Mouse (Mus musculus): ENCODE measurements around the gene Zdhhc11. TPM values are rescaled to one million over a fixed set of nuclear protein-coding genes. Genes with fewer than 3 reads are reported as not detected.
"Not testable (repeated sequence)": the region's sequence is repeated elsewhere in the genome, so short reads cannot be mapped to it uniquely, and the experiment has no call there.

Gene Zdhhc11
- polyA plus RNA-seq, 1 experiment from 2014 or later, result not detected

DNA sequence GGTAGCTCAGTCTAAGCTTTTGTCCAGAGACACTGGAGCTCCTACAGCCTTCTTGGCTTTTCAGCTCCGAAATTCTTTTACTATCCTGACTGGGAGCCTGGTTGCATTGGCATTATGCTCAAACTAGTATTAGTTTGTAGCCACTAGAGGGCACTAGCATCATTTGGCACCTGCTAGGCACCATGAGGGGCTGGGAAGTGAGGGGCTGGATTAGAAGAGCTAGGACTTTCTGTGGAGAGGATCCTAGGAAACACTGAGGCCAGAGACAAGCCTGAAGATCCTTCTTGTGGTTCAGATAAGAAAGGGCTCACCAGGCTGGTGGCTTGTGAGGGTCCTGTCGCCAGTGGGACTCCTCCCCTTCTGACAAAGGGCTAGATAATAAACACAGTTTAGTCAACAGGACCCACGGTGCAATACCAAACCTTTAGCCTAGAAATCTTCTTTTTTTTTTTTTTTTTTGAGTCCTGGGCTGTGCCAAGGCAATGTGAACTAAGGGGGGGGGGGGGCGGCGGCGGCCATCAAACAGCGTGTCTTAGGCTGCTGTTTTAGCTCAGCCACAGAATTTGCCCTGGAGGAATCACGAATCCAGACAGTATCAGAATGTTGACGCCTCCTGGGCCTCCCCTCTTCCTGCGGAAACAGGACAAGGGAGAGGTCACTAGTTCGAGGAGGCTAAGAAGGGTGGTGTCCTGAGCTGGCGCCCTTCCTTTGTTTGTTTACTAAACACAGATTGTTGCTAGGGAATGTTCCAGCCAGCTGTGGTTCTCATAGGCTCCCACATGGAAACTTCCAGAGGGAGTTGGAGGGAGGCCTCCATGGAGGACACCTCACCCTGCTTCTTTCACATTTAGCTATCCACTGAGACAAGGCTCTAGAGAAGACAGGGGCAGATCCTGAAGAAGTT is 7.1 kb downstream of the Zdhhc11 start:
- no peaks in the 10 kb centered on the region for H3K36me3 ChIP-seq (replicated peaks)
- H3K9me3 ChIP-seq, result no peaks in the 10 kb centered on the region
- no peaks in the 10 kb centered on the region for H3K27me3 ChIP-seq (ENCODE audit: poor library complexity, severe bottlenecking)
- H3K27ac ChIP-seq, result no peak overlapping the region
- DNase-seq (ENCODE audit: extremely low spot score, low spot score), result peak; percentile 59
- H3K4me3 ChIP-seq, result no peak overlapping the region
- H3K4me1 ChIP-seq, result 0 out of 2 replicates have a peak, but pooled peaks cover 4% of the 10 kb centered on the region
- WGBS, result 43% methylated on average over 12 of the region's 12 CpGs

DNA sequence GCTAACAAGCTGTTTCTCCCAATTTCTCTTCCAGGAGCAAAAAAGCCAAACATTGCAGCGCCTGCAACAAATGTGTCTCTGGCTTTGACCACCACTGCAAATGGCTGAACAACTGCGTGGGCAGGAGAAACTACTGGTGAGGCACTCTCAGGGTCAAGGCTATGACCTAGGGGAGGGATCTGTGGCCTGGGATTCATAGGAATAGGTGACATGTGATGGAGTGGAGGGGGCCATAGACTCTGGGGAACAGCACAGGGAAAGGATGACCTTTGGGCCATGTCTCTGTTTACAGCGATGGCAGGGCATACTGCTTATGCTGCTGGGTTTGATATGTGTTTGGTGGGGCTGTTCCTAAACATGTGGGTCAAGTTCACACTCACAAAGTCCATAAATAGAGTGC is 10.9 kb downstream of the Zdhhc11 start:
- no peak for DNase-seq (ENCODE audit: extremely low spot score, low spot score)
- H3K9me3 ChIP-seq, result no peaks in the 10 kb centered on the region
- 87% methylated on average over 3 of the region's 3 CpGs for WGBS
- no peaks in the 10 kb centered on the region for H3K27me3 ChIP-seq (ENCODE audit: poor library complexity, severe bottlenecking)
- H3K4me1 ChIP-seq, result 0 out of 2 replicates have a peak, but pooled peaks cover 4% of the 10 kb centered on the region
- H3K36me3 ChIP-seq (replicated peaks), result no peaks in the 10 kb centered on the region
- H3K27ac ChIP-seq, result no peak overlapping the region
- no peak overlapping the region for H3K4me3 ChIP-seq

DNA sequence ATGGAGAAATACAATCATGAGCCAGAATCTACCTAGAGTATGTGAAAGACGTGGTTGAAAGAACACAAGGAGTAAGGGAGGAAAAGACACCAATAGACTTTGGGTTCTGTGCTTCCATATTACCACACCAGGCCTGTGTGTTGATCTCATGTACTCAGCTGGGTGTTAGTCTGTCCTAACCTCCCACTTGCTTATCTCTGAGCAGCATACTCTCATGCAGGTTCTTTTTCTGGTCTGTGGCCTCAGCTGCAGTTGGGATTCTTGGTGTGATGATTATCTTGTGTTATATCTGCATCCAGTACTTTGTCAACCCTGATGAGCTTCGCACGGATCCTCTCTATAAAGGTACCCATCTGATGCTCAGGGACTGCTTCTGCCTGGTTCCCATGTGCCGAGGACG is 13.3 kb downstream of the Zdhhc11 start:
- Histone ChIP-seq H3K27me3 (ENCODE audit: poor library complexity, severe bottlenecking) (no peaks in the 10 kb centered on the region), H3K9me3 (no peaks in the 10 kb centered on the region), H3K27ac (no peak overlapping the region), H3K4me3 (no peak overlapping the region), H3K36me3 (replicated peaks) (no peaks in the 10 kb centered on the region), H3K4me1 (no peaks in the 10 kb centered on the region)
- no peak for DNase-seq (ENCODE audit: extremely low spot score, low spot score)
- 92% methylated on average over 5 of the region's 5 CpGs for WGBS

DNA sequence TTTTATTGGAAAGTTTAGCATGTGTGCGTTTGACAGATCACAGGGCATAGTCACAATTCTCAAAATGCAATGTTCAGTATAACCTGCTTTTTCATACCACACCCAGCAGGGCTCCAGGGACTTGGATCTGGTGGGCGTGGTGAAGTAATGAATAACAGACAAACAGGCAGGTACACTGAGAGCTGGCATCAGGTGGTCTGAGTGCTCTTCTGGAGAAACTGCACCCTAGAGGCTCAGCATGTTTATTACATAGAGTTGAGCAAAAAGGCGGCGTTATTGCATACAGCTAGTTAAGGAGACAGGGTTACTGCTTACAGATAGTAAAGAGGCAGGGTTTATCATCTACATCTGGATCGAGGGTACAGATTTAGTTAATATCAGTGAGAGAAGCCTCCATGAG is 26.7 kb downstream of the Zdhhc11 start:
- H3K27me3 ChIP-seq (ENCODE audit: poor library complexity, severe bottlenecking), result no peaks in the 10 kb centered on the region
- H3K27ac ChIP-seq, result no peak overlapping the region
- DNase-seq (ENCODE audit: extremely low spot score, low spot score), result no peak
- WGBS, result 83% methylated on average over 5 of the region's 5 CpGs
- H3K4me3 ChIP-seq, result no peak overlapping the region
- H3K4me1 ChIP-seq, result no peaks in the 10 kb centered on the region
- no peaks in the 10 kb centered on the region for H3K36me3 ChIP-seq (replicated peaks)
- no peaks in the 10 kb centered on the region for H3K9me3 ChIP-seq

DNA sequence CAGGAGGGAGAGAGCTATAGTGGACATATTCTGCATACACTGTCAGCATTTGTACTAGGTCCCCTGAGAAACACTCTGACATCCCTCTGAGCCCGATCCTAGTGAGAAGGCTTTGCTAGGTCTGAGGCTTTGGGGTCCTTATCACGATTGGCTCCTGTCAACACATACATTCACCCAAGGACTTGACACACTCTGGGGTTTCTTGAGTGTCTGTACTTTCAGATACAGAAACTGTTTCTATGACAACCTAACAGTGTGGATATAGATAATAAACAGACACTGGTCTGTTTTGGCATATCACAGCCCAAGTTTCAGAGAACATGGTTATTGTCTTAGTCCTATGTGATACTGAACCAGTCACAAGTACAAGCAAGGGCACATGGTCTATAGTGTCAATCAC is 27.1 kb downstream of the Zdhhc11 start:
- Histone ChIP-seq H3K9me3 (no peaks in the 10 kb centered on the region), H3K27ac (no peak overlapping the region), H3K4me3 (no peak overlapping the region), H3K36me3 (replicated peaks) (no peaks in the 10 kb centered on the region), H3K27me3 (ENCODE audit: poor library complexity, severe bottlenecking) (no peaks in the 10 kb centered on the region), H3K4me1 (no peaks in the 10 kb centered on the region)
- WGBS, result 92% methylated on average over 2 of the region's 2 CpGs
- DNase-seq (ENCODE audit: extremely low spot score, low spot score), result no peak

GRCm38 (mm10) chr13:73991267-73991666 is 27.6 kb downstream of the Zdhhc11 start:
- Histone ChIP-seq H3K9me3 (no peaks in the 10 kb centered on the region), H3K4me3 (no peak overlapping the region), H3K36me3 (replicated peaks) (no peaks in the 10 kb centered on the region), H3K4me1 (no peaks in the 10 kb centered on the region), H3K27me3 (ENCODE audit: poor library complexity, severe bottlenecking) (no peaks in the 10 kb centered on the region), H3K27ac (no peak overlapping the region)
- WGBS, result 87% methylated on average over 5 of the region's 5 CpGs
- DNase-seq (ENCODE audit: extremely low spot score, low spot score), result no peak

GRCm38 (mm10) chr13:73996456-73996855 is 32.8 kb downstream of the Zdhhc11 start:
- DNase-seq (ENCODE audit: extremely low spot score, low spot score), result no peak
- no peaks in the 10 kb centered on the region for H3K9me3 ChIP-seq
- no peaks in the 10 kb centered on the region for H3K36me3 ChIP-seq (replicated peaks)
- H3K4me3 ChIP-seq, result no peak overlapping the region
- no peaks in the 10 kb centered on the region for H3K27me3 ChIP-seq (ENCODE audit: poor library complexity, severe bottlenecking)
- no peaks in the 10 kb centered on the region for H3K4me1 ChIP-seq
- no peak overlapping the region for H3K27ac ChIP-seq
- 89% methylated on average over 4 of the region's 4 CpGs for WGBS

DNA sequence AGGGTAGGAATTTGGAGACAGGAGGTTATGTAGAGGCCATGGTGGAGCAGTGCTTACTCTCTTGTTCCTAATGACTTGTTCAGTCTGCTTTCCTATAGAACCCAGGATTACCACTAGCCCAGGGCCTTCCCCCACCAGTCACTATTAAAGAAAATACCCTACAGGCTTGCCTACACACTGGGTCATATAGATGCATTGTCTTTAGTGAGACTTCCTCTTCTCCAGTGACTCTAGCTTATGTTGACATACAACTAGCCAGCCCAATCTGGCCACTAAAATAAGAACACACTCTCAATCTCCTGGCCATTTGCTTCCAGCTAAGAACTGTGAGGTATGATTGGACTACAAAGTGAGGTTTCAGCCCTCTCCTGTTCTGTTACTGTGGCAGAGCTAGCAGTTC is 36.9 kb downstream of the Zdhhc11 start:
- Histone ChIP-seq H3K4me3 (no peak overlapping the region), H3K36me3 (replicated peaks) (no peaks in the 10 kb centered on the region), H3K4me1 (no peaks in the 10 kb centered on the region), H3K27ac (no peak overlapping the region), H3K9me3 (no peaks in the 10 kb centered on the region), H3K27me3 (ENCODE audit: poor library complexity, severe bottlenecking) (no peaks in the 10 kb centered on the region)
- no peak for DNase-seq (ENCODE audit: extremely low spot score, low spot score)

DNA sequence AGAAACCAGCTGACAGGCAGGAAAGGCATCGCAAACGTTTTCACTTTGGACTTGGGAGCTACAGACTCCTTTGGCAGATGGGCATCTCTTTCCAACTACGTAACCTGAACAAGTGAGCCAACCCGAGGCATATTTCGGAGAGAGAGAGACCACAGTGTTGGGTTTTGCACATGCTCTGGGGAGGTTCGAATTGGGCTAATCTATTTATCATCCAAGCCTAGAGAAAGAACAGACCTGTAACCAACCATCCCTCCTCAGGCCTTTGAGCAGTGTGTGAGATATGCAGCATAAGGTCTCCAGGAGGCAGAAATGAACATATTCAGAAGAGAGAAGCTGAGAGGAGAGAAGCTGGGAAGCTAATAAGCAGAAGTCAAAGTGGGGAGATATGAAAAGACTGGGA is 37.3 kb downstream of the Zdhhc11 start:
- H3K9me3 ChIP-seq, result no peaks in the 10 kb centered on the region
- H3K4me1 ChIP-seq, result no peaks in the 10 kb centered on the region
- H3K36me3 ChIP-seq (replicated peaks), result no peaks in the 10 kb centered on the region
- 85% methylated on average over 6 of the region's 6 CpGs for WGBS
- H3K4me3 ChIP-seq, result no peak overlapping the region
- no peak overlapping the region for H3K27ac ChIP-seq
- no peaks in the 10 kb centered on the region for H3K27me3 ChIP-seq (ENCODE audit: poor library complexity, severe bottlenecking)
- no peak for DNase-seq (ENCODE audit: extremely low spot score, low spot score)

- Histone ChIP-seq H3K4me3 (no peak overlapping the region), H3K27me3 (ENCODE audit: poor library complexity, severe bottlenecking) (no peaks in the 10 kb centered on the region), H3K27ac (no peak overlapping the region), H3K4me1 (no peaks in the 10 kb centered on the region), H3K36me3 (replicated peaks) (no peaks in the 10 kb centered on the region), H3K9me3 (no peaks in the 10 kb centered on the region)
- WGBS, result 79% methylated on average over 4 of the region's 4 CpGs
- DNase-seq (ENCODE audit: extremely low spot score, low spot score), result no peak
Observed at GRCm38 (mm10) chr13:74001492-74001891, 37.8 kb downstream of the Zdhhc11 start.

- not testable (repeated sequence) for H3K27ac ChIP-seq; DNase-seq (ENCODE audit: extremely low spot score, low spot score); H3K9me3 ChIP-seq; H3K4me3 ChIP-seq; H3K36me3 ChIP-seq (replicated peaks)
- Histone ChIP-seq H3K27me3 (ENCODE audit: poor library complexity, severe bottlenecking) (peaks cover 49% of the 10 kb centered on the region), H3K4me1 (peaks cover 25% of the 10 kb centered on the region)
- 88% methylated on average over 4 of the region's 4 CpGs for WGBS
Observed at GRCm38 (mm10) chr13:74006881-74007280, 43.2 kb downstream of the Zdhhc11 start.

DNA sequence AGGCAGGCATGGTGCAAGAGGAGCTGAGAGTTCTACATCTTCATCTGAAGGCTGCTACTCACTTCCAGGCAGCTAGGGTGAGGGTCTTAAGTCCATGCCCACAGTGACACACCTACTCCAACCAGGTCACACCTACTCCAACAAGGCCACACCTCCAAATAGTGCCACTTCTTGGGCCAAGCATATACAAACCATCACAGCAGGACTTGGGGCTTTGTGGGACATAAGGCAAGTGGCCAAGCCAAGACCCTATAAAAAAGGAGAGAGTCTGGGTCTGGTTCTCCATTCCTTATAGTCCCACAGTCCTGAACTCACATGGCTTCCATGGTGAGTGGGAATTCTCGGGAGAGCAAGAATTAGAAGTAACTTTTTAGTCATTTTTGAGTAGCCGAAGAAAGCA is 44.6 kb downstream of the Zdhhc11 start:
- Histone ChIP-seq H3K4me1 (peaks cover 25% of the 10 kb centered on the region), H3K27me3 (ENCODE audit: poor library complexity, severe bottlenecking) (peaks cover 58% of the 10 kb centered on the region)
- H3K9me3 ChIP-seq; H3K27ac ChIP-seq; DNase-seq (ENCODE audit: extremely low spot score, low spot score); H3K4me3 ChIP-seq; H3K36me3 ChIP-seq (replicated peaks): not testable (repeated sequence)
- WGBS, result 85% methylated on average over 2 of the region's 2 CpGs

DNA sequence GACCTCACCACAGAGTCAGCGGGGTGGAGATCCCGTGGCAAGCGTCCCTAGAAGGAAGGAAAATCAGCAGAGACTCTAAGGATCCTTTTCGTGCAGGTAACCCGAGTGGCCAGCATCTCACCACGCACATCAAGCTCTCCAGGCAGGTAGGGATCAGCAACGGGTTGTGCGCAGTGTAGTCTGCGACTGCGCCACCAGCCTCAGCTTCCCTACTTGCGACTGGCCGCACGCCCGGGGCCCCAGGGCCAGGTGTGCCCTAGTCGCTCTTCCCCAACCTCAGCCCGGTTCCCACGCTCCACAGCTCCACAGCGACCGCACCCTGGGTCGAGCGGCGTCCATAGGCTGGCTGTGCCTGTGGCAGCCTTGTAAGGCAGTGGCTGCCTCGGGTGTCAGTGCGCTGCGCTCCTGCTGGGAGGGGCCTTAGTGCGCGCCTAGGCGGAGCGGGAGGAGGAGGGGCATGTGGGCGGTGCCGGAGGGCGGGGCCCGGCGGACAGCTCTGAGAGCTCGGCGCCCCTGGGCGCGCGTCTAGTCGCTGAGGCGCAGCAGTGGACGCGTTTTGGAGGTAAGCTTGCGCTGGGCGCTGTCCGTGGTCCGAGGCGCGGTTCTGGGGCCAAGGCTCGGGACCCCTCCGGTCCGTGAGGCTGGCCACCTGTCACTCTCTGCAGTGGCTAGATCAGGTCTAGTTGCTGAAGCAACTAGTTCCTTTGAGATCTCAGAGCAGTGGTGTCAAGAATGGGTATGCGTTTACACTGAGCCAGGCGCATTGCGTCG is 45.5 kb downstream of the Zdhhc11 start, which contains the start of gene Tppp:
Tppp (plus strand) TSS at position 460 of the 771 bp plus-strand sequence.
- peaks cover 25% of the 10 kb centered on the region for H3K4me1 ChIP-seq
- H3K27me3 ChIP-seq (ENCODE audit: poor library complexity, severe bottlenecking), result peaks cover 58% of the 10 kb centered on the region
- peak; percentile 77 for DNase-seq (ENCODE audit: extremely low spot score, low spot score)
- peak within 1 kb of the TSS; percentile 67 for H3K4me3 ChIP-seq
- peak within 1 kb of the TSS; percentile 77 for H3K27ac ChIP-seq
- no peaks in the 10 kb centered on the region for H3K36me3 ChIP-seq (replicated peaks)
- under 1% methylated on average over 56 of the region's 56 CpGs for WGBS
- H3K9me3 ChIP-seq, result no peaks in the 10 kb centered on the region

All from forebrain, embryonic 10.5 days (tissue).